Mouse (Mus musculus): ENCODE measurements around the gene Tspan31.

The Tspan31 gene

GRCm38 (mm10) chr10:127049395-127050118 is 20.5 kb downstream of the Tspan31 start:
- Histone ChIP-seq H3K36me3 (ENCODE audit: insufficient read depth, low read length) (peaks cover 42% of the 10 kb centered on the region), H3K27me3 (ENCODE audit: insufficient read depth, low read length) (peaks cover 43% of the 10 kb centered on the region), H3K9me3 (ENCODE audit: low read length) (peaks cover 12% of the 10 kb centered on the region), H3K4me3 (replicated peaks; ENCODE audit: low read length) (peak overlapping the region; percentile 64), H3K4me1 (replicated peaks; ENCODE audit: low read depth, low read length) (peaks cover 57% of the 10 kb centered on the region)
- TF ChIP-seq CTCF (conservative IDR thresholded peaks at IDR 0.05; ENCODE audit: low read length) (peak; percentile 18), NANOG (IDR thresholded peaks at IDR 0.05; ENCODE audit: borderline replicate concordance, low read length) (no peak)

DNA sequence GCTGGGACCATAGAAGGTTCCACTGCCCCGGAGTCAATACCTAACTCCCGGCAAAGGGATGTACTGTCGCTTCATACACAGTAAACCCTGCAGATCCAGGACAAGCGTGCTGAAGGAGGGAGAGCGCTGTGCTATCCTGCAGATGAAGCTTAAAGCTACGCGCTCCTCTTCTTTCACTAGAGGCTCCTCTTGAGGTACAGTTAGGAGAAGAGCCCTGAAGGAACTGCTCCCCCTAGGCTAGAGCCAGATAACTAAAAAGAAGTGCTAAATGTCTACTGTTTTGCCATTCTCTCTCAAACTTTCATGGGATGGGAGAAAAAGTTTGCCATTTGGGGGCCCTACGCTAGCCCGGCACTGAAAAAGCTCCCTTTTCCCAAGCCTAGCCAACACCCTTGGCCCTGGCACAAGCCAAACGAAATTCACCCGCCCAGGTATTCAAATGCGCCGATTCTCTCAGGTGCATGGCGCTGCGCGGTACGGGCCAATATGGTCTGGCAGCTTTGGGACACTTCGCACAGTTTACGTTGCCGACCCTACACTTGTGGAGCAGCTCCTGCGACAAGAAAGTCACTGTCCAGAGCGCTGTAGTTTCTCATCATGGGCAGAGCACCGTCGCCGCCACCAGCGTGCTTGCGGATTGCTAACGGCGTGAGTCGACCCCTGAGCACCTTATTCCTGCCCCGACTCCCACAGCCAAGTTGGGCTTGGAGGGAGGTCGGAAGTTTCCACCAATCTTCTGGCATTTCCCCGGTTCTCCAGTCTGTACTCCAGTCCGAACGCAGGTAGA is 21.3 kb downstream of the Tspan31 start:
- Histone ChIP-seq H3K27me3 (ENCODE audit: insufficient read depth, low read length) (peaks cover 43% of the 10 kb centered on the region), H3K9me3 (ENCODE audit: low read length) (peaks cover 12% of the 10 kb centered on the region), H3K4me3 (replicated peaks; ENCODE audit: low read length) (peak overlapping the region; percentile 64), H3K36me3 (ENCODE audit: insufficient read depth, low read length) (peaks cover 42% of the 10 kb centered on the region), H3K4me1 (replicated peaks; ENCODE audit: low read depth, low read length) (peaks cover 61% of the 10 kb centered on the region)
- TF ChIP-seq POU5F1 (IDR thresholded peaks at IDR 0.05; ENCODE audit: borderline replicate concordance, low read length) (no peak), CTCF (conservative IDR thresholded peaks at IDR 0.05; ENCODE audit: low read length) (no peak), NANOG (IDR thresholded peaks at IDR 0.05; ENCODE audit: borderline replicate concordance, low read length) (no peak)

- Histone ChIP-seq H3K4me1 (replicated peaks; ENCODE audit: low read depth, low read length) (peaks cover 62% of the 10 kb centered on the region), H3K4me3 (replicated peaks; ENCODE audit: low read length) (peak within 1 kb of the TSS; percentile 64), H3K36me3 (ENCODE audit: insufficient read depth, low read length) (peaks cover 50% of the 10 kb centered on the region), H3K27me3 (ENCODE audit: insufficient read depth, low read length) (peaks cover 43% of the 10 kb centered on the region), H3K9me3 (ENCODE audit: low read length) (peaks cover 12% of the 10 kb centered on the region)
- TF ChIP-seq CTCF (conservative IDR thresholded peaks at IDR 0.05; ENCODE audit: low read length) (no peak), POU5F1 (IDR thresholded peaks at IDR 0.05; ENCODE audit: borderline replicate concordance, low read length) (no peak), NANOG (IDR thresholded peaks at IDR 0.05; ENCODE audit: borderline replicate concordance, low read length) (no peak)
Observed at GRCm38 (mm10) chr10:127047954-127048353, 22.1 kb downstream of the Tspan31 start, which contains the start of gene Cyp27b1. TSS of gene Cyp27b1 (plus strand) at chr10:127048250.

- Histone ChIP-seq H3K4me3 (replicated peaks; ENCODE audit: low read length) (peak overlapping the region; percentile 93), H3K36me3 (ENCODE audit: insufficient read depth, low read length) (peaks cover 53% of the 10 kb centered on the region), H3K9me3 (ENCODE audit: low read length) (no peaks in the 10 kb centered on the region), H3K4me1 (replicated peaks; ENCODE audit: low read depth, low read length) (peaks cover 76% of the 10 kb centered on the region), H3K27me3 (ENCODE audit: insufficient read depth, low read length) (peaks cover 8% of the 10 kb centered on the region)
- TF ChIP-seq POU5F1 (IDR thresholded peaks at IDR 0.05; ENCODE audit: borderline replicate concordance, low read length), result no peak
Observed at GRCm38 (mm10) chr10:127043187-127043586, 26.9 kb downstream of the Tspan31 start.

DNA sequence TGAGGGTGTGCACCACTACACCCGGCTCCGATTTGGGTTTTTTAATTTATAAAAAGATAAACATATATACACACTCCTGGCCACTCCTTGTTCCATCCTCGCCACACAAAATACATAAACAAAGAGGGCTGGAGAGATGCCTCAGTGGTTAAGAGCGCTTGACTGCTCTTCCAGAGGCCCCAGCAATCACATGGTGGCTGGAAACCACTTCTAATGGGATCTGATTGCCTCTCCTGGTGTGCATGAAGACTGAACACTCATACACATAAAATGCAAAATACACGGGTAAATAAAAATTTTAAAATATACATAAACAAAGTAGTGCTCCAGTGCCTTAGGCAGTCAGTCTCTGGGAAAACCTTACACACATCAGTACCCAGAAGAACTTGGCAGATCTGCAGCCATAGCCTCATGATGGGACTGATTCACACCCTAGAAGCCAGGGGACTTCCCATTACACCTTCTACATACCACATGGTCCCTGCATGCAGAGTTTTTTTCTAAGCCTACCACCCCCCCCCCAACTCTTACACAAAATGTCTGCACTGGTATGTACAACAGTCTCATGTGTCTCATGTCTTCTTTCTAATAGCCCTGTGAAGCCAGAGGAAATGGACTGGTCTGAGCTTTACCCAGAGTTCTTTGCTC is 27.5 kb downstream of the Tspan31 start:
- peaks cover 76% of the 10 kb centered on the region for H3K4me1 ChIP-seq (replicated peaks; ENCODE audit: low read depth, low read length)
- TF ChIP-seq POU5F1 (IDR thresholded peaks at IDR 0.05; ENCODE audit: borderline replicate concordance, low read length) (no peak), NANOG (IDR thresholded peaks at IDR 0.05; ENCODE audit: borderline replicate concordance, low read length) (no peak), CTCF (conservative IDR thresholded peaks at IDR 0.05; ENCODE audit: low read length) (no peak)
- H3K9me3 ChIP-seq (ENCODE audit: low read length), result no peaks in the 10 kb centered on the region
- H3K4me3 ChIP-seq (replicated peaks; ENCODE audit: low read length), result peak overlapping the region; percentile 93
- peaks cover 47% of the 10 kb centered on the region for H3K36me3 ChIP-seq (ENCODE audit: insufficient read depth, low read length)
- H3K27me3 ChIP-seq (ENCODE audit: insufficient read depth, low read length), result peaks cover 2% of the 10 kb centered on the region; the same call in 1 of the 2 replicates

DNA sequence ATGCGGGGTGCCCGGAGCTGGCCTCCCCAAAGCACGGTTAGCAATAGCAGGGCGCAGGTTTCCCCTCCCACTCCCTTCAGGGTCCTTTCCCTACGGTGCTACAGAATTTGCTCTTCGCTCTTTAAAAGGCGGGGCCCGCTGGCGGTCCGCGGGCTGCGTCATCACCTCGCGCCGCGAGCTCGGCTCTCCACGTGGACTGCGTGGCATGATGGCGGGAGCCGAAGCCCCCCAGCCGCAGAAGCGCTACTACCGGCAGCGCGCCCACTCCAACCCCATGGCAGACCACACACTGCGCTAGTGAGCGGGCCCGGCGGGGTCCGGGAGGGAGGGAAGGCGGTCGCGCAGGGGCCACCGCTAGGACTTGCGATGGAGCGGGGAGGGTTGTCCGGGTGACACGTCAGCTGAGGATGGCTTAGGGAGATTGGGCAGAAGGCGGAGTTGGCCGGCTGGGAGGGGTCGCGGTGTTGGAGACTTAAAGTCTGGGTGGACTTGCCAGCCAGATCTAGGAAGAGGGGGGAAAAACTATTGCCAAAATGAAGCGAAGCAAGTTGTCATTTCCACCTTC is 28.2 kb downstream of the Tspan31 start:
- no peak for TF ChIP-seq CTCF (conservative IDR thresholded peaks at IDR 0.05; ENCODE audit: low read length)
- no peak for TF ChIP-seq NANOG (IDR thresholded peaks at IDR 0.05; ENCODE audit: borderline replicate concordance, low read length)
- no peak for TF ChIP-seq POU5F1 (IDR thresholded peaks at IDR 0.05; ENCODE audit: borderline replicate concordance, low read length)
- peaks cover 42% of the 10 kb centered on the region for H3K36me3 ChIP-seq (ENCODE audit: insufficient read depth, low read length)
- H3K4me3 ChIP-seq (replicated peaks; ENCODE audit: low read length), result peak overlapping the region; percentile 93
- no peaks in the 10 kb centered on the region for H3K9me3 ChIP-seq (ENCODE audit: low read length)
- 0 out of 2 replicates have a peak, but pooled peaks cover 2% of the 10 kb centered on the region for H3K27me3 ChIP-seq (ENCODE audit: insufficient read depth, low read length)
- peaks cover 80% of the 10 kb centered on the region for H3K4me1 ChIP-seq (replicated peaks; ENCODE audit: low read depth, low read length)

DNA sequence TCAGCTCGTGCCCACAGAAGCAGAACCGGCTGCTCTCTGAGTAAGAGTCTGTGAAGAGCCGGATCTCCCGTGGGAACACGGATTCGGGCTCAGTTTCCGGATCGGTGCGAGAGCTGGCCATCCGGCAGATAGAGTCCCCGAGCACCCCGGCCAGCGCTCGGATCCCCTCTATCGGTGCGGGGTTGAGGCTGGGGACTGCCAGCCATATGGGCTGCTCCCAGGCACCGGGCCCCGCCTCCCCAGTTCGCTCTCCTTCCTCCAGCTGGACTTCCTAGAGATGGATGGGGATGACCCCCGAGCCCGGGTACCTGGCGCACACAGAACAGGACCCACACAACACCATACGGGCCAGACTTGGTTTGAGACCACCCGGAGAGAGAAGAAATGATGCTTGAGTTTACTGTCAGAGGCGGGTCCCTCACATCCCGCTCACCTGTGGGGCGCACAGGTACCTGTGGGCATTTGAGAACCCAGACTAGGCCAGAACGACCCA is 28.7 kb downstream of the Tspan31 start, which contains the start of the genes Mettl1 and Eef1akmt3:
Gene Mettl1, plus strand, starts transcription at position 141 of the 493 bp plus-strand sequence.
Gene Eef1akmt3, minus strand, starts transcription at position 240 of the 493 bp plus-strand sequence.
- peak within 1 kb of the TSS; percentile 93 for H3K4me3 ChIP-seq (replicated peaks; ENCODE audit: low read length)
- H3K4me1 ChIP-seq (replicated peaks; ENCODE audit: low read depth, low read length), result peaks cover 80% of the 10 kb centered on the region
- peaks cover 38% of the 10 kb centered on the region for H3K36me3 ChIP-seq (ENCODE audit: insufficient read depth, low read length)
- TF ChIP-seq POU5F1 (IDR thresholded peaks at IDR 0.05; ENCODE audit: borderline replicate concordance, low read length), result no peak
- TF ChIP-seq CTCF (conservative IDR thresholded peaks at IDR 0.05; ENCODE audit: low read length), result no peak
- no peak for TF ChIP-seq NANOG (IDR thresholded peaks at IDR 0.05; ENCODE audit: borderline replicate concordance, low read length)
- no peaks in the 10 kb centered on the region for H3K9me3 ChIP-seq (ENCODE audit: low read length)
- 0 out of 2 replicates have a peak, but pooled peaks cover 2% of the 10 kb centered on the region for H3K27me3 ChIP-seq (ENCODE audit: insufficient read depth, low read length)
